Mouse (Mus musculus) c-Kit-positive CD71-negative TER-119-negative erythroid progenitor cells, embryonic 14.5 days (primary cell): Measurements from ENCODE around the gene Amh.
"Not testable (repeated sequence)": the region's sequence is repeated elsewhere in the genome, so short reads cannot be mapped to it uniquely, and the experiment has no call there.

Experiments used
- DNase-seq: peaks from one replicate; pipeline ENCODE4 v3.0.0-alpha.2; 2013; ENCODE audit warnings: low read depth

Amh gene

GRCm38 (mm10) chr10:80807057-80807627, 2.1 kb downstream of the Amh start:
- no peak for DNase-seq

- no peak for DNase-seq
These were observed 3.3 kb downstream of the Amh start for GRCm38 (mm10) chr10:80808099-80808984.

- DNase-seq = no peak
These were observed 4.1 kb downstream of the Amh start for GRCm38 (mm10) chr10:80808985-80809632.

GRCm38 (mm10) chr10:80810084-80810483, 5.0 kb downstream of the Amh start:
- no peak for DNase-seq

GRCm38 (mm10) chr10:80812391-80813041, 7.5 kb downstream of the Amh start:
- no peak for DNase-seq

GRCm38 (mm10) chr10:80813366-80813765, 8.3 kb downstream of the Amh start, which contains the start of gene Jsrp1:
Jsrp1 (minus strand) TSS chr10:80813498.
- no peak for DNase-seq

GRCm38 (mm10) chr10:80814800-80815199, 9.8 kb downstream of the Amh start:
- no peak for DNase-seq

GRCm38 (mm10) chr10:80816303-80816702, 11.3 kb downstream of the Amh start:
- not testable (repeated sequence) for DNase-seq

- DNase-seq = no peak
These were observed 12.1 kb downstream of the Amh start for GRCm38 (mm10) chr10:80817164-80817563.

- DNase-seq = not testable (repeated sequence)
These were observed 12.9 kb downstream of the Amh start for GRCm38 (mm10) chr10:80817955-80818354.

- no peak for DNase-seq
These were observed 13.7 kb downstream of the Amh start for GRCm38 (mm10) chr10:80818599-80819281.

GRCm38 (mm10) chr10:80819406-80819805, 14.4 kb downstream of the Amh start:
- no peak for DNase-seq

- DNase-seq = no peak
These were observed 16.9 kb downstream of the Amh start for GRCm38 (mm10) chr10:80821991-80822390.

- no peak for DNase-seq
These were observed 17.5 kb downstream of the Amh start for GRCm38 (mm10) chr10:80822528-80822927.

- DNase-seq = no peak
These were observed 18.3 kb downstream of the Amh start for GRCm38 (mm10) chr10:80823316-80823715.

- DNase-seq = no peak
These were observed 19.0 kb downstream of the Amh start for GRCm38 (mm10) chr10:80823847-80824643.

GRCm38 (mm10) chr10:80824827-80825226, 19.8 kb downstream of the Amh start:
- DNase-seq = no peak

- DNase-seq = peak; percentile 99
These were observed 21.4 kb downstream of the Amh start, which contains the start of gene Oaz1 for GRCm38 (mm10) chr10:80826151-80827062. Oaz1 (plus strand) TSS chr10:80826656.

- no peak for DNase-seq
These were observed 22.2 kb downstream of the Amh start for GRCm38 (mm10) chr10:80827063-80827869.
